Mouse (Mus musculus) forebrain, embryonic 12.5 days (tissue): ENCODE measurements around the gene Gm28048. TPM values are rescaled to one million over a fixed set of nuclear protein-coding genes. Genes with fewer than 3 reads are reported as not detected.

Experiments
- ATAC-seq: fragments of 200-750 bp; cut with Nextera tagmentation; 2 replicates; pipeline ENCODE4 v1.8.0; 2017; ENCODE audit warnings: moderate TSS enrichment; ENCODE audit not compliant: low FRiP score
- H3K27ac ChIP-seq: fragments of 300-500 bp; sonication (generic); 2 replicates; pipeline ENCODE4 v1.5.1; 2016; ENCODE audit warnings: mild to moderate bottlenecking
- H3K27me3 ChIP-seq: fragments of 300-500 bp; sonication (generic); 2 replicates; pipeline ENCODE4 v1.6.1; 2016; ENCODE audit warnings: mild to moderate bottlenecking
- H3K36me3 ChIP-seq: fragments of 300-500 bp; sonication (generic); replicated peaks from 2 replicates; pipeline ENCODE4 v1.6.1; 2016; ENCODE audit warnings: mild to moderate bottlenecking
- H3K4me1 ChIP-seq: fragments of 300-500 bp; sonication (generic); 2 replicates; pipeline ENCODE4 v1.6.1; 2016
- H3K4me2 ChIP-seq: fragments of 300-500 bp; sonication (generic); 2 replicates; pipeline ENCODE4 v1.6.1; 2016; ENCODE audit warnings: mild to moderate bottlenecking, moderate library complexity
- H3K4me3 ChIP-seq: fragments of 300-500 bp; sonication (generic); replicated peaks from 2 replicates; pipeline ENCODE4 v1.5.1; 2016; ENCODE audit warnings: mild to moderate bottlenecking
- H3K9ac ChIP-seq: fragments of 300-500 bp; sonication (generic); 2 replicates; pipeline ENCODE4 v1.6.1; 2016; ENCODE audit warnings: mild to moderate bottlenecking
- H3K9me3 ChIP-seq: fragments of 300-500 bp; sonication (generic); 2 replicates; pipeline ENCODE4 v1.6.1; 2016
- whole genome bisulfite sequencing: fragments of 180-500 bp; shearing (Covaris S2); methylation state at CpG from one replicate; pipeline ENCODE4 v1.1.7; 2016; 5-methylcytosine and 5-hydroxymethylcytosine counted together
- polyA plus RNA-seq: library from polyadenylated mRNA; unstranded; fragments of >200 nt; fragmentation: Nextera tagmentation; extraction: Ambion mirVana; gene quantifications from 2 replicates; pipeline ENCODE4 v1.2.1, GENCODE M21; 2016

Gm28048 gene
- polyA plus RNA-seq, 1 experiment from 2014 or later = 4.7 TPM

DNA sequence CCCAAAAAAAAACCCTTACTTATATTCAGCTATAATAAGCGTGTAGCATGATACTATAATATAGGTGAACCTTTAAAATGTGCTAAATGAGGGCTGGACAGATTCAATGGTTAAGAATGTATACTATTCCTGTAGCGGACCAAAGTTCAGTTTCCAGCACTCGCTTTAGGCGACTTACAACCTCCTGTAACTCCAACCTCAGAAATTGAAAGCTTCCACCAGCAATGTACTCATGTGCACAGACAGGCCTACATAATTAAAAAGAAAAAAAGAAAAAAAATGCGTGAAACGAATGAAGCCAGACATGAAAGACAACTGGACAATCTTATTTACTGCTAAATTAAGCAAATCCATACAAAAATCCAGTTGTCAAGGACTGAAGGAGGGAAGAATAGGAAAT, 956 bp upstream of the Gm28048 start:
- no peak for ATAC-seq
- Histone ChIP-seq H3K27ac (no peak overlapping the region), H3K4me2 (peak overlapping the region; percentile 72; the same call in 1 of the 2 replicates), H3K9ac (no peak overlapping the region), H3K4me1 (peaks cover 11% of the 10 kb centered on the region), H3K9me3 (no peaks in the 10 kb centered on the region), H3K27me3 (no peaks in the 10 kb centered on the region), H3K36me3 (peaks cover 9% of the 10 kb centered on the region; the same call in 1 of the 2 replicates), H3K4me3 (no peak overlapping the region)
- 69% methylated on average over 6 of the region's 6 CpGs for WGBS

DNA sequence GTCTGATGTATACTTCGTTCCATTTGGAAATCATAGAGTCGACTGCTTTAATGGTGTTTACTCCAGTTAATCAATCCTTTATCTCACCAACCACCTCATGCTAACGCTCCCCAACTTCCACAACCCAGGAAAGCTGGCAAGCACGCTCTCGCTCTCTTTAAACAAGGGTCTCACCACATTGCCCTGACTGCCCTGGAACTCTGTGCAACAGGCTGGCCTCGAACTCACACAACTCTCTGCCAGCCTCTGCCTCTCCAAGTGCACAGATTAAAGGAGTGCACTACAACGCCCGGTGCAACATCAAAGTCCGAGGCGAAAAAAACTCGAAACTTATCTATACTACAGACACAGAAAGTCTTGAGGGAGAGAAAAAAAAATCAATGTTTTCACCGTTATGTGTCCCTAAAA, 343 bp downstream of the Gm28048 start:
- H3K36me3 ChIP-seq = peaks cover 14% of the 10 kb centered on the region; the same call in 1 of the 2 replicates
- WGBS = 5% methylated on average over 12 of the region's 12 CpGs
- H3K27me3 ChIP-seq = no peaks in the 10 kb centered on the region
- H3K9ac ChIP-seq = peak overlapping the region; percentile 61
- H3K9me3 ChIP-seq = no peaks in the 10 kb centered on the region
- ATAC-seq = peak; percentile 64
- peak overlapping the region; percentile 69 for H3K4me3 ChIP-seq
- H3K4me2 ChIP-seq = peak overlapping the region; percentile 72
- peak overlapping the region; percentile 98 for H3K27ac ChIP-seq
- peaks cover 20% of the 10 kb centered on the region for H3K4me1 ChIP-seq

DNA sequence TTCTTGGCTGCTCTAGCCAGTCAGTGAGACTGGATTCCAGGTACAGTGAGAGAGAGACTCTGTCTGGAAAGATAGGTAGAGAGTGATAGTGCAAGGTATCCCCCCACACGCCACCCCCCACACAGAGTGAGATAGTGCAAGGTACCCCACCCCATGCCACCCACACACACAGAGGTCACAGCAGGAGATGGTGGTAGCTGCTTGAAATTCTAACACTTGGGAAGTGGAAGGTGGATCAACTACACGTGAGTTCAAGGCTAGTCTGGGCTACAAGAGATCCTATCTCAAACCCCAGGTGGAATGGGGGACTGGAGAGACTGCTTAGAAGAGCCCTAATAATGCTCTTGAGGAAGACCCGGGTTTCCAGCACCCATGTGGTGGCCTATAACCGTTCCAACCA, 849 bp downstream of the Gm28048 start:
- H3K27ac ChIP-seq = no peak overlapping the region
- ATAC-seq = no peak
- no peaks in the 10 kb centered on the region for H3K9me3 ChIP-seq
- H3K27me3 ChIP-seq = no peaks in the 10 kb centered on the region
- peak overlapping the region; percentile 72 for H3K4me2 ChIP-seq
- H3K4me3 ChIP-seq = peak overlapping the region; percentile 69
- WGBS = 57% methylated on average over 4 of the region's 4 CpGs
- H3K36me3 ChIP-seq = peaks cover 14% of the 10 kb centered on the region
- peak overlapping the region; percentile 61 for H3K9ac ChIP-seq
- H3K4me1 ChIP-seq = peaks cover 25% of the 10 kb centered on the region

DNA sequence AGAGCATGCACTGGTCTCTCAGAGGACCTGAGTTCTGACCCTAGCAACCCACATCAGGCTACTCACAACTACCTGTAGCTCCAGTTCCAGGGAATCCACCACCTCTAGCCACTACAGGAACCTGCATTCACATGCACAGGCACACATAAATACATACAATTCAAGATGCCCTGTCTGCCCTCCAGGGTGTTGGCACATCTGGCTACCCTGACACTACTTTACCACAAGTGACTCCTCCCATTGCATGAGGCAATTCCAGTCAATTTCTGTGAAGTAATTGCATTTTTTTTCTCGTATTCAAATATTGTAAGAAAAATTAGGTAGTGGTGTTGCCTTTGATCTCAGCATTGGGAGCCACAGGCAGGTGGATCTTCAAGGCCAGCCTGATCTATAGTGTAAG, 2.7 kb downstream of the Gm28048 start:
- no peak for ATAC-seq
- Histone ChIP-seq H3K27me3 (no peaks in the 10 kb centered on the region), H3K27ac (no peak overlapping the region), H3K4me3 (no peak overlapping the region), H3K9ac (no peak overlapping the region), H3K4me2 (no peak overlapping the region), H3K9me3 (no peaks in the 10 kb centered on the region), H3K36me3 (peaks cover 14% of the 10 kb centered on the region), H3K4me1 (peaks cover 35% of the 10 kb centered on the region)
- WGBS = 88% methylated on average over 1 of the region's 1 CpGs

- no peak overlapping the region for H3K4me3 ChIP-seq
- no peak overlapping the region for H3K4me2 ChIP-seq
- peaks cover 16% of the 10 kb centered on the region for H3K36me3 ChIP-seq
- H3K27me3 ChIP-seq = no peaks in the 10 kb centered on the region
- H3K9me3 ChIP-seq = peaks cover 4% of the 10 kb centered on the region; the same call in 1 of the 2 replicates
- no peak overlapping the region for H3K9ac ChIP-seq
- peaks cover 37% of the 10 kb centered on the region for H3K4me1 ChIP-seq
- WGBS = 64% methylated on average over 1 of the region's 1 CpGs
- no peak overlapping the region for H3K27ac ChIP-seq
- no peak for ATAC-seq
These were observed 3.2 kb downstream of the Gm28048 start for GRCm38 (mm10) chr11:22978711-22979110.

- Histone ChIP-seq H3K4me1 (peaks cover 37% of the 10 kb centered on the region), H3K9me3 (peaks cover 5% of the 10 kb centered on the region; the same call in 1 of the 2 replicates), H3K27ac (no peak overlapping the region), H3K4me3 (no peak overlapping the region), H3K36me3 (peaks cover 20% of the 10 kb centered on the region), H3K4me2 (no peak overlapping the region), H3K27me3 (no peaks in the 10 kb centered on the region), H3K9ac (no peak overlapping the region)
- WGBS = 90% methylated on average over 3 of the region's 3 CpGs
- ATAC-seq = no peak
These were observed 3.7 kb downstream of the Gm28048 start for GRCm38 (mm10) chr11:22978215-22978614.

DNA sequence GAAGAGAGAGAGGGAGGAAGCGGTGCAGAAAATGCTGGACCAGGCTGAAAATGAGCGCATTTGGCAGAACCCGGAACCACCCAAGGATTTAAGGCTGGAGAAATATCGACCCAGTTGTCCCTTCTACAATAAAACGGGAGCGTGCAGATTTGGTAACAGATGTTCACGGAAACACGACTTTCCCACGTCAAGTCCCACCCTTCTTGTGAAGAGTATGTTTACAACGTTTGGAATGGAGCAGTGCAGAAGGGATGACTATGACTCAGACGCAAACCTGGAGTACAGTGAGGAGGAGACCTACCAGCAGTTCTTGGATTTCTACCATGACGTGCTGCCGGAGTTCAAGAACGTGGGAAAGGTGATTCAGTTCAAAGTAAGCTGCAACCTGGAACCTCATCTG, 8.3 kb downstream of the Gm28048 start:
- H3K4me3 ChIP-seq = peak overlapping the region; percentile 50
- no peak for ATAC-seq
- H3K9me3 ChIP-seq = peaks cover 26% of the 10 kb centered on the region
- H3K27me3 ChIP-seq = no peaks in the 10 kb centered on the region
- 52% methylated on average over 14 of the region's 14 CpGs for WGBS
- H3K4me2 ChIP-seq = peak overlapping the region; percentile 65
- peak overlapping the region; percentile 69; the same call in 1 of the 2 replicates for H3K27ac ChIP-seq
- peak overlapping the region; percentile 59 for H3K9ac ChIP-seq
- H3K36me3 ChIP-seq = peaks cover 28% of the 10 kb centered on the region
- H3K4me1 ChIP-seq = peaks cover 26% of the 10 kb centered on the region

- Histone ChIP-seq H3K4me3 (peak overlapping the region; percentile 50), H3K36me3 (peaks cover 24% of the 10 kb centered on the region), H3K27me3 (no peaks in the 10 kb centered on the region), H3K4me2 (peak overlapping the region; percentile 65), H3K9me3 (peaks cover 26% of the 10 kb centered on the region), H3K27ac (peak overlapping the region; percentile 69; the same call in 1 of the 2 replicates), H3K9ac (peak overlapping the region; percentile 59), H3K4me1 (peaks cover 26% of the 10 kb centered on the region)
- ATAC-seq = peak; percentile 71
- WGBS = 47% methylated on average over 41 of the region's 46 CpGs
These were observed 9.0 kb downstream of the Gm28048 start for GRCm38 (mm10) chr11:22972746-22973526.

DNA sequence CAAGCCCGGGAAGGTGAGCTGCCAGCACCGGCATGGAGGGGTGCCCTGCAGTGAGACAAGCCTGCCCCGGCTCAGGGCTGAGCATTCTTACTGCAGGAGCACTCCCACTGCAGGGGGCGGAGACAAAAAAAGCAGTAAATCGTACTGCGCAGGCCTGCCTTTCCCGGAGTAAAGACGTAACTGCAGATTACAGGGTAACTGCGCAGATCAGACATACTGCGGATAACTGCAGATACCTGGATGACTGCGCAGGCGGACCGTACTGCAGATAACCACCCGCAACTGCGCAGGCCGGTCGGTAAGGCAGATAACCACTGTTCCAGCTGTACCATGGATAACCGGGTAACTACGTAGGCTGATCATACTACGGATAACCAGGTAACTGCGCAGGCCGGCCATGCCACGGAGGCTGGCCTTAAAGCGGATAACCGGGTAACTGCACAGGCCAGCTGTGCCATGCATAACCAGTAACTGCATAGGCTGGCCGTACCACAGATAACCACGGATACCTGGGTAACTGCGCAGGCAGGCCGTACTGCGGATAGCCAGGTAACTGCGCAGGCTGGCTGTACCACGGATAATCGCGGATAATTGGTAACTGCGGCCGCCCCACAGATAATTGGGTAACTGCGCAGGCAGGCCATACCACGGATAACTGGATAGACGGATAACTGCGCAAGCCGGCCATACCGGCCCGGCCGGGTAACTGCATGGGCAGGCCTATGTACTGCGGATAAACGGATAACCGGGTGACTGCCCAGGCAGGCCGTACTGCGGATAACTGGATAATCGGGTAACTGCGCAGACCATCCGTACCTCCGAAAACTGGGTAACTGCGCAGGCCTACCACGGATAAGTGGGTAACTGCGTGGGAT, 9.8 kb downstream of the Gm28048 start, which contains the start of gene Zrsr1:
TSS of gene Zrsr1 (plus strand) at position 171 of the 875 bp plus-strand sequence.
- peak; percentile 79 for ATAC-seq
- H3K4me2 ChIP-seq = peak within 1 kb of the TSS; percentile 65
- H3K4me1 ChIP-seq = peaks cover 22% of the 10 kb centered on the region
- H3K9me3 ChIP-seq = peaks cover 26% of the 10 kb centered on the region
- no peaks in the 10 kb centered on the region for H3K27me3 ChIP-seq
- H3K4me3 ChIP-seq = peak within 1 kb of the TSS; percentile 50
- peaks cover 27% of the 10 kb centered on the region for H3K36me3 ChIP-seq
- 54% methylated on average over 56 of the region's 56 CpGs for WGBS
- peak within 1 kb of the TSS; percentile 53 for H3K9ac ChIP-seq
- 0 out of 2 replicates have a peak within 1 kb of the TSS, but pooled peaks have one; percentile 53 for H3K27ac ChIP-seq

DNA sequence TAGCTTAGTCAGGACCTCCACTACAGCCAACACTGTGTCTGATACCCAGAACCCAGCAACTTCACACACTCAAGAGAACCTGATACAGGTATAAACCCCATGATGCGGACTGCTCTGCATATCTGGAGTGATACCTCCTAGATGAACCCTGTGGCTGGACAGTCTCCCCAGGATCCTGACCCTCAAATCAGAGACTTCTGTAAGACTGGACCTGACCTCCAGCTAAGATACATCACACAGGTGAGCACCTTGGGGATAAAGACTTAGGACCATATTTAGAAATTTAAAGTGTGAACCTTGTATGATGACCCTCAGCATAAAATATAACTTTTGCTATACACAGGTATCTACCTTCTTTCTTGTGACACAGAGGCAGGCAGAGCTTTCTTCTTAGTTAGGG, 11.3 kb downstream of the Gm28048 start:
- Histone ChIP-seq H3K27me3 (no peaks in the 10 kb centered on the region), H3K4me1 (peaks cover 7% of the 10 kb centered on the region), H3K9ac (no peak overlapping the region), H3K4me2 (no peak overlapping the region), H3K4me3 (no peak overlapping the region), H3K27ac (no peak overlapping the region), H3K36me3 (peaks cover 27% of the 10 kb centered on the region), H3K9me3 (peaks cover 26% of the 10 kb centered on the region)
- WGBS = 95% methylated on average over 1 of the region's 1 CpGs
- ATAC-seq = no peak

DNA sequence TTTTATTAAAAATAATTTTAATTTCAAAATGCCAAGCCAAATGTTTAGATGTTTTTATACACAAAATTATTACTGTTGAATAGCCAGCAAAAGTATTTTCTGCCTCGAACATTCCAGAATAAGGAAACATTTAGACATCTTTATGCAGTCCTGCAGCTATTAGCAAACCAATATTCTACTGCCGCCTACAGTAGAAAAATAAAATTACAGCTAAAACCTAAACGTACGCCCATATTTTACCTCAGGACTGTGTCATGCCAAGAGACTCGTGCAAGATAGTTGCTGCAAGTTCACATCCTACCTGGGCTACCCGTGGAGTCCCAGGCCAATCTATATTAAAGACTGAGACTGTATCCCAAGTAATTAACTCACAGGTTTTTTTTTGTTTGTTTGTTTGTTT, 12.4 kb downstream of the Gm28048 start:
- WGBS = 72% methylated on average over 6 of the region's 6 CpGs
- H3K36me3 ChIP-seq = peaks cover 27% of the 10 kb centered on the region
- no peak overlapping the region for H3K27ac ChIP-seq
- H3K4me1 ChIP-seq = peaks cover 5% of the 10 kb centered on the region
- H3K4me2 ChIP-seq = no peak overlapping the region
- no peaks in the 10 kb centered on the region for H3K27me3 ChIP-seq
- H3K4me3 ChIP-seq = no peak overlapping the region
- peaks cover 26% of the 10 kb centered on the region for H3K9me3 ChIP-seq
- no peak for ATAC-seq
- H3K9ac ChIP-seq = no peak overlapping the region

GRCm38 (mm10) chr11:22965503-22965902, 16.4 kb downstream of the Gm28048 start:
- Histone ChIP-seq H3K4me3 (no peak overlapping the region), H3K36me3 (peaks cover 14% of the 10 kb centered on the region; the same call in 1 of the 2 replicates), H3K4me1 (no peaks in the 10 kb centered on the region), H3K27me3 (no peaks in the 10 kb centered on the region), H3K27ac (no peak overlapping the region), H3K9ac (no peak overlapping the region), H3K9me3 (0 out of 2 replicates have a peak, but pooled peaks cover 1% of the 10 kb centered on the region), H3K4me2 (no peak overlapping the region)
- 85% methylated on average over 4 of the region's 4 CpGs for WGBS
- ATAC-seq = no peak
